Mouse (Mus musculus): ENCODE data around the gene Atp8b4. TPM values are rescaled to one million over a fixed set of nuclear protein-coding genes. Genes with fewer than 3 reads are reported as not detected.

The Atp8b4 gene
- polyA plus RNA-seq, 1 experiment, result 0.44 TPM

DNA sequence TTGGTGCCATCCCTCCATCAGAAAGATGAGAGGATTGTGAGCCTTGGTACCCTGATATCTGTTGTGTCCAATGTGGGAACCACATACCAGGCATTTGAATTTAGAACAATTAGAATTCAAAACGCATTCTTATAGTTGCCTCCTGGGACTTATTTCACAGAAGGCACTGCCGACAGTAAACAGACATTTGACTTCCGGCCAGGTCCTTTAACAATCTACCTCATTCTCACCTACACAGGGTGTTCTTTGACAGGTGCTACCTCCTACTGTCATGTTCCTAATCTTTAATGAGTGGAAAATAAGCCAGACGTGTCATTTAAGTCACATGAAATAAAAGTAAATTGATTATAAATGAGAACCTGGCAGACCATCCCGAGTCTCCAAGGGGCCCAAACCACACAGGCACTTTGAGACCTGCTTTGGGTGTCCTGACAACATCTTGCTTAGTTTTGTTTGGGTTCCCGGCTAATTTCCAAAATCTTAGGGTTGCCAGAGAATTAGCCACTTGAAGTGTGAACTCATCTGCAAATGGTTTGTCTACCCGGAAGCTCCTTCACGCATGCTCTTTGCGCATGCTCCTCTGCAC is 67.9 kb downstream of the Atp8b4 start:
- Histone ChIP-seq H3K4me1 (ENCODE audit: control insufficient read depth, insufficient read depth, insufficient read length, low read length) (no peaks in the 10 kb centered on the region), H3K27ac (replicated peaks; ENCODE audit: low read depth, low read length) (no peak overlapping the region), H3K4me3 (ENCODE audit: insufficient read depth, low read depth, low read length) (no peak overlapping the region)

DNA sequence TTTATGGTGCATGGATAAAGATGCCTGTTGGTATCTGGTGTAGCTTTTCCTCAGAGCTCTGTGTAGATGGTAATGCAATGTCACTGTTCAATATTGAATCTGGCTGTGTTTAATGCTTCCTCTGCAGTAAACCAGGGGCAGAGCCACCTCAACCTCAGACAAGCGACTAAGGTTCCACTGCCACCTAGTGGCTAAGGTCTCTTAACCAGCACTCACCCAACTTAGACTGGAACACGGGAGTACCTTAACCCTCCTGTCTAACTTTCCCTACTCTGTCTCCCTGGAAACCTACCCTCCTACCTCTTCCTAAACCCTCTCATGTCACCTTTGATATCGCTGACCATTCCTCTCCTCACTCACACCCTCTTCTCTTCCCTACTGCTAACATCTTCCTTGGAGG is 71.2 kb downstream of the Atp8b4 start:
- no peaks in the 10 kb centered on the region for H3K4me1 ChIP-seq (ENCODE audit: control insufficient read depth, insufficient read depth, insufficient read length, low read length)
- H3K4me3 ChIP-seq (ENCODE audit: insufficient read depth, low read depth, low read length), result no peak overlapping the region
- H3K27ac ChIP-seq (replicated peaks; ENCODE audit: low read depth, low read length), result no peak overlapping the region

DNA sequence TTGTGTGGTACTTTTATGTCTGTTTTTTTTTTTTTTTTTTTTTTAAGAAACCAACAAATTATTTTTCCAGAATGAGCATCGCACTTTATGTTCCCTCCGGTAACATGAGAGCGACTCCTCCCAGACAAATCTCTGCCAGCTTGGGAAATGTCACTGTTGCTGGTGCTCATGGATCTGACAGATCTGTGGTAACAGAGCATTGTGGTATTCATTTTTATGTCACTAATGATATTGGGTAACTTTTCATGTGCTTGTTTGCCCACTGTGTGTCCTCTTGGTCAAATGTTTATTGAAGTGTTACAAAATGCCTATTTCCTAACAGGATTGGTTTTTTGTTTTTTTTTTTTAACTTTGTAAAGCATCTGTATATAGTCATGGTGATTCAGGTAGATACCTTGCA is 75.3 kb downstream of the Atp8b4 start:
- H3K27ac ChIP-seq (replicated peaks; ENCODE audit: low read depth, low read length), result no peak overlapping the region
- no peaks in the 10 kb centered on the region for H3K4me1 ChIP-seq (ENCODE audit: control insufficient read depth, insufficient read depth, insufficient read length, low read length)
- no peak overlapping the region for H3K4me3 ChIP-seq (ENCODE audit: insufficient read depth, low read depth, low read length)

DNA sequence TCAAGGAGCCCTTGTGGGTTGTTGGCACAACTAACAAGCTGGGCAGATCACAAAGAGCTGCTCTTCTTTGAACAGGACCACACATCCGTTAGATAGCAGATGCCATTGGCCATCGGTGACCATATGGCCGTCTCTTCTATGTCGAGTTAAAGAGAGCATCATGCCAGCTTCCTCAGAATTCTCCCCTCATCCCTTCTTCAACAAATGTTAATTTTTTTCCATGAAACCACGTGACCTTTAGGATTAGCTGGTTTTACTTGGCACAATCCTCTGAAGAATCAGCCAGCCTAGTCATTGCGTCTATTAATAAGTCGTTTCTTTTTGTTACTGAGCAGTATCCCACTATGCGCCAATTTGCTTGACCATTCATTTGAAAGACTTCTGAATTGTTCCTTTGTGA is 75.8 kb downstream of the Atp8b4 start:
- H3K27ac ChIP-seq (replicated peaks; ENCODE audit: low read depth, low read length), result no peak overlapping the region

DNA sequence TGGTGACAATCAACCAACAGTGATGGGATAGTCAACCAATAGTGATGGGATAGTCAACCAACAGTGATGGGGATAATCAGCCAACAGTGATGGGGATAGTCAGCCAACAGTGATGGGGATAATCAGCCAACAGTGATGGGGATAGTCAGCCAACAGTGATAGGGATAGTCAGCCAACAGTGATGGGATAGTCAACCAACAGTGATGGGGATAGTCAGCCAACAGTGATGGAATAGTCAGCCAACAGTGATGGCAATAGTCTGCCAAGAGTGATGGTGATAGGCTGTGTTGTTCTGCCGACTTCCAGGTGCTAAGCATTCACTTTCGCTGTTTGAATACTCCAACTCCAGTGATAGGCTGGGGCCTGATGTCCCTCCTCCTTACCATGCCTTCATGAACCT is 79.6 kb downstream of the Atp8b4 start:
- Histone ChIP-seq H3K4me1 (ENCODE audit: control insufficient read depth, insufficient read depth, insufficient read length, low read length) (no peaks in the 10 kb centered on the region), H3K4me3 (ENCODE audit: insufficient read depth, low read depth, low read length) (no peak overlapping the region), H3K27ac (replicated peaks; ENCODE audit: low read depth, low read length) (no peak overlapping the region)

More for the DNA sequence above, 75.8 kb downstream of the Atp8b4 start:
- Histone ChIP-seq H3K4me1 (ENCODE audit: control insufficient read depth, insufficient read depth, insufficient read length, low read length) (no peaks in the 10 kb centered on the region), H3K4me3 (ENCODE audit: insufficient read depth, low read depth, low read length) (no peak overlapping the region)

DNA sequence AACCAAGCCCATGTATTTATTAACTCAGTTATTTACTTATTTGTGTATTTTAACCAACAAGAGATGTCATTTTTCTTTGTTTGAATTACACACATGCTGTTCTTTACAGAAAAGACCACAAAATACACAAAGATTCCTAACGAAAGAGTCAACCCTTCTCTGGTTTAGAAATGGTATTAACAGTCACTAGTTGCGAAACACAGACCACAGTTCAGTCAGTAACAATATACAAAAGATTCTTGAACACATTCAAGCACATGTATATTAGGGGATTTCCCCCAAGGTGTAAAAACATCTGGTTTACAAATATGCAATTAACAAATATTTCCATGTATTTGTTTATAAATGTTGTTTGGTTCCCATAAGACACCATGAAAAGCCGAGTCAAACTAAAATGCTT is 81.6 kb downstream of the Atp8b4 start:
- Histone ChIP-seq H3K4me3 (ENCODE audit: insufficient read depth, low read depth, low read length) (no peak overlapping the region), H3K4me1 (ENCODE audit: control insufficient read depth, insufficient read depth, insufficient read length, low read length) (no peaks in the 10 kb centered on the region), H3K27ac (replicated peaks; ENCODE audit: low read depth, low read length) (no peak overlapping the region)

DNA sequence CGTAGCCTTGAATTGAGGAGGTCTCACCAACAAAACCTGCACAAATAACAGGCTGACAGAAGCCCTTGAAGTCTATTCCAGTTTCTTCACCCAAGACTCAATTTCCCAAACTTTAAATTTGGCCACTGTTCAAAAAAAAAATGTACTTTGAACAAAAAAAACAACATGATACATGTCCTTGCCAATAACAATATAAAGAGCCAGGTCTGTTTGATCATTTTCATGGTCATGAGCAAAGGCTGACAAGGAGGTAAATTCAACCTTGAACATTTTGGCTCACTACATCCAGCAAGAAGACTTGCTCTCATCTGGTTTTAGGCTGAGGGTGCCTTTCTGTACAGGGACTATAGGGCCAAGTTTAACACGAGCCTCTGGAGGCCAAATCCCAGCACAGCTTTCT is 83.7 kb downstream of the Atp8b4 start:
- Histone ChIP-seq H3K4me1 (ENCODE audit: control insufficient read depth, insufficient read depth, insufficient read length, low read length) (no peaks in the 10 kb centered on the region), H3K4me3 (ENCODE audit: insufficient read depth, low read depth, low read length) (no peak overlapping the region), H3K27ac (replicated peaks; ENCODE audit: low read depth, low read length) (no peak overlapping the region)

DNA sequence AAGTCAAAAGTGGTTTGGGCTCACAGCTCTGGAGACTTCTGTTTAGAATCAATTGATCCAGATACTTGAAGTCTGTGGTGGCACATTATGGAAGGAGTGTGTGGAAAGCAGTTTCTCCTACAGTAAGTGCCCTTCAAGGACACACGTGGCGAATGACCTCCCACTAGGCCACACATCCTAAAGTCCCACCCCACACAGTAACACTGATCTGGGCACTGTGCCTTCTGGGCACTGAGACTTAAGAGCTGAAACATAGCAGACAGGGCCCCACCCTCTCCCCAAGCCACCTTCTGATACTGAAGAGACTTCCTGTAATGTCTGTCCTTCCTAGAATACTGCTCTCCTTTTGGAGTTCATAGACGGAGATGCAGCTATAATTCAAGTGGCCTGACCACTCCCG is 84.5 kb downstream of the Atp8b4 start:
- Histone ChIP-seq H3K4me3 (ENCODE audit: insufficient read depth, low read depth, low read length) (no peak overlapping the region), H3K27ac (replicated peaks; ENCODE audit: low read depth, low read length) (no peak overlapping the region), H3K4me1 (ENCODE audit: control insufficient read depth, insufficient read depth, insufficient read length, low read length) (no peaks in the 10 kb centered on the region)

DNA sequence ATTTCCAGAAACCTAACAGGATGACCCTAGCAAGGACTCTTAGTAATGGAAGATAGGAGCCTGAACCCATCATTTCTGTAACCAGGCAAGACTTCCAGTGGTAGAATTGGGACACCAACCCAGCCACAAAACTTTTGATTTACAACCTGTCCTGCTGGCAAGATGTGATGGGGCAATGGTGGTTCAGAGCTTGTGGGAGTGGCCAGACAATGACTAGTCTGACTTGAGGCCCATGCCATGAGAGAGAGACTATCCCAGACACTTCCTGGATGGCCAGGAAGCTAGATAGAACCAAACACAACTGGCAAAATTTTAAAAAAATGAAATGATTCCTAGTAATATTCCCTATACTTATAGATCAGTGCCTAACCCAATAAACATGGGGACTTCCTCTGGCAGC is 87.7 kb downstream of the Atp8b4 start:
- Histone ChIP-seq H3K27ac (replicated peaks; ENCODE audit: low read depth, low read length) (no peak overlapping the region), H3K4me1 (ENCODE audit: control insufficient read depth, insufficient read depth, insufficient read length, low read length) (no peaks in the 10 kb centered on the region), H3K4me3 (ENCODE audit: insufficient read depth, low read depth, low read length) (no peak overlapping the region)

DNA sequence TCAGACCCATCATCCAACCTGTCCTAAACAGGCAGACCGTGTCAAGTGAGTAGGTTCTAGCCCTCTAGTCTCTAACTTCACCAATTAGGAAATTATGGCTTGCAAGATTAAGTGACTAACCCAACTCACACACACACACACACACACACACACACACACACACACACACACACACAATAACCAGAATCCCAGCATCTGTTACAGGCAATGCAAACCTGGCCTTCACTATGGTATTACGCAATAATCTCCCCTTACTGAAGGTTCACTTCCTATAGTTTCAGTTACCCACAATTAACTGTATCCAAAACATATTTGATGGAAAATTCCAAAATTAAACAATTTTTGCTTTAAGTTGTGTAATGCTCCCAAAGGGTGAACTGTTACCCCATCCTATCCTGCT is 101.0 kb downstream of the Atp8b4 start:
- H3K4me1 ChIP-seq (ENCODE audit: control insufficient read depth, insufficient read depth, insufficient read length, low read length), result no peaks in the 10 kb centered on the region
- no peak overlapping the region for H3K4me3 ChIP-seq (ENCODE audit: insufficient read depth, low read depth, low read length)
- H3K27ac ChIP-seq (replicated peaks; ENCODE audit: low read depth, low read length), result no peak overlapping the region

DNA sequence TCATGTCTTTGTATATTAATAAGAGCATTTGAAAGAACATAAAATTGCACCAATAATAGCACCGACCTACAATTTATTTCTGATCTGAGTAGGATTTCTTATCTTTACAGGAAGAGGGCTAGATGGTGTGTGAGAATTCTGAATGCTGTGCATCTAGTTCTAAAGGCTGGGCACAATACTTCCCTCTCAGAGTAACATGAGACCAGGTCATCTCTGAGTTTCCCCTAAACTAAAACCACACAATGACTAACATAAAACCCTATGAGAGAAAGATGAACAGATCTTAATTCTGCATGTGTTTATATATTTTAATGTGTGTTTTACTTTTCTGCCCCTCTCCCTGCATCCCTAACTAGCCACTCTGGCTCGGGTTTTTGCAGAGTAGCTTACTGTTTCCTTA is 101.5 kb downstream of the Atp8b4 start:
- Histone ChIP-seq H3K27ac (replicated peaks; ENCODE audit: low read depth, low read length) (no peak overlapping the region), H3K4me3 (ENCODE audit: insufficient read depth, low read depth, low read length) (no peak overlapping the region), H3K4me1 (ENCODE audit: control insufficient read depth, insufficient read depth, insufficient read length, low read length) (no peaks in the 10 kb centered on the region)

DNA sequence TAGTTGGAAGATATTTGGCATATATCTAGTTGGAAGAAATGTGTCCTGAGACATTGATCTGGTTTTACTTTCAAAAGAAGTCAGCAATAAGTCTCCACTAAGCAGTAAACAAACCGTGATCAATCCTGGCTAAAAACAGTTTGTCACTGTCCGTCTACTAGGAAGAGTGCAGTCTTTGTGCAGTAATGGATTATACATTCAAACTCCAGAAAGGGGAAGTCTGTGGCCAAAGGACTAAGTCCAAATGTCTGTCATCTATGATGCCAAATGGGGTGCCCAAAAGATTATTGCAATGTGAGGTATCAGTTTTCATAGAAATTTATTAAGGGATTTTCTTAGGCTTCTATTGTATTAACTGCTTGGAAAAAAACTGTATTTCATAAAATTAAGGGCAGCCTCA is 102.3 kb downstream of the Atp8b4 start:
- H3K27ac ChIP-seq (replicated peaks; ENCODE audit: low read depth, low read length), result no peak overlapping the region
- H3K4me1 ChIP-seq (ENCODE audit: control insufficient read depth, insufficient read depth, insufficient read length, low read length), result no peaks in the 10 kb centered on the region
- no peak overlapping the region for H3K4me3 ChIP-seq (ENCODE audit: insufficient read depth, low read depth, low read length)

DNA sequence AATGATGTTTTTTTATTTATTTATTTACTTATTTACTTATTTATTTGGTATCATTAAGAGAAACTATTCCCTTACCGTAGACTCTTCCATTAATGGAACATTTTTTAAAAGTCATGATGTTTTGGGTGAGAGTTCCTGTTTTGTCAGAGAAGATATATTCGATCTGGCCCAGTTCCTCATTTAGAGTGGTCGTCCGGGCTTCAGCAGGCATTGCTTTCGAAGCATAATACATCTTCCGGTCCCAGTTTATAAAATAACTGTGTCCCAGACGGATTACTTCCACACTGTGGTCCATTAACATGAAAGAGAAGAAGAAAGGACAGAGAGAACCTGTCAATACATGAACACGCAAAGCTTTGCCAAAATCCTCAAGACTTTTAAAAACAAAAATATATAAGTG is 103.0 kb downstream of the Atp8b4 start:
- H3K27ac ChIP-seq (replicated peaks; ENCODE audit: low read depth, low read length), result no peak overlapping the region
- H3K4me3 ChIP-seq (ENCODE audit: insufficient read depth, low read depth, low read length), result no peak overlapping the region
- no peaks in the 10 kb centered on the region for H3K4me1 ChIP-seq (ENCODE audit: control insufficient read depth, insufficient read depth, insufficient read length, low read length)

DNA sequence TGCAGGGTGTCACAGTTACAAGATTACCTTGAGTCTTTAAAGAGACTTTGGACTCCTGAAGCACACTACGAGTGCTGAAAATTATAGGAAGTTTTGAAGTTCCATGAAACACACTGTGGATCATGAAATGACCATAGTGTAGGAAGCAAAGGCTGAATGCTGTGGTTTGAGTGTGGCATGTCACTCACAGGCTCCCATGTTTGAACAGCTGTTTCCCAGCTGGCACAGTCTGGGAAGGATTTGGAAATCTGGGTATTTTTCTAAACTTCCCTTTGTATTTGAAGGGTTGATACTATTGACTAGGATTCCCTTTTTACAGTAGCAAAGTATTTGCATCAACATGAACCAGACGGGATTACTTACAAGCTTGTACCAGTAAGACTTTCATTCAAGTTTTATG is 105.5 kb downstream of the Atp8b4 start:
- Histone ChIP-seq H3K27ac (replicated peaks; ENCODE audit: low read depth, low read length) (no peak overlapping the region), H3K4me3 (ENCODE audit: insufficient read depth, low read depth, low read length) (no peak overlapping the region), H3K4me1 (ENCODE audit: control insufficient read depth, insufficient read depth, insufficient read length, low read length) (no peaks in the 10 kb centered on the region)

DNA sequence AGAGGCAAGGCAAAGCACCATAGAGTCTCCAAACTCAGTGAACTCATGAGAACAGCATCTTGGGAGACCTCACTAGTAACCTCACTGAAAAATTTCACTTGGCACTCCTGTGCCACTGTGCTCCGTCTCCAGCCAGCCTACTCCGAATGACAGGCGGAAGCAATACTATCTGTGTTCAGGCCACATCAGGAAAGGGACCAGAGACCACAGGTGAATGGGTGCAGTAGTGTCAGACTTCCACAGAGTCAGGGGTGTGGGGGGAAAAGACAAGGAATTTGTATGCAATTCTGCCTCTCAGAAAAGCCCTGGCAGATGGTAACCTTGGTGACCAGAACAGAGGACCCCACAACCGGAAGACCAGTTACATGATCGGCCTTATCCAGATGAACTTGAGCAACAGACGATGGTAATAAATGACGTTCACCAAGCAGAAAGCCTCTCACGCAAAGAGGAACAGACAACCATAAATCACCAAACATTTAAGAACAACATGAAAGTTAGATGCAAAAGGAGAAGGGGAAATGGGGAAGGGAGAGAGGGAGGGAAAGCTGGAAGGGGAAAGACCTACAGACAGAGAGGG is 112.9 kb downstream of the Atp8b4 start:
- Histone ChIP-seq H3K4me3 (ENCODE audit: insufficient read depth, low read depth, low read length) (no peak overlapping the region), H3K27ac (replicated peaks; ENCODE audit: low read depth, low read length) (no peak overlapping the region), H3K4me1 (ENCODE audit: control insufficient read depth, insufficient read depth, insufficient read length, low read length) (no peaks in the 10 kb centered on the region)

DNA sequence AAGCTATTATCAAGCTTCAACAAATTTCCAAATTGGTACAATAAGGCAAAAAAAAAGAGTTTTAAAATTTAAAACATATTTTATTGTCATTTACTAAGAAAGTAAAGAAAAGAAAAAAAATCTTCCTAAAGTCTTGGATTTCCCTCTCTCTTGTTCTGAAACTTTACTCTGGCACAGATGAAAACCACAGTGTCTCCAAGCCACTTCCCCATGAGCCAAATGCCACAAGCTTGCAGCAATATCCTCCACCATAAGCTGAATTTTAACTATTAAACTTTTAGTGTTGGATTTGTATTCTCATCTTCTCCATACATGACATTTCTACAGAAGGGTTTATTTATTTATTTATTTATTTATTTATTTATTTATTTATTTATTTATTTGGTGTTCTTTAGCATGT is 114.4 kb downstream of the Atp8b4 start:
- no peaks in the 10 kb centered on the region for H3K4me1 ChIP-seq (ENCODE audit: control insufficient read depth, insufficient read depth, insufficient read length, low read length)

More for the DNA sequence above, 114.4 kb downstream of the Atp8b4 start:
- no peak overlapping the region for H3K4me3 ChIP-seq (ENCODE audit: insufficient read depth, low read depth, low read length)
- H3K27ac ChIP-seq (replicated peaks; ENCODE audit: low read depth, low read length), result no peak overlapping the region
